Comparison of ENCODE assay signal across 15 mouse cellular contexts in the genomic region with DNA sequence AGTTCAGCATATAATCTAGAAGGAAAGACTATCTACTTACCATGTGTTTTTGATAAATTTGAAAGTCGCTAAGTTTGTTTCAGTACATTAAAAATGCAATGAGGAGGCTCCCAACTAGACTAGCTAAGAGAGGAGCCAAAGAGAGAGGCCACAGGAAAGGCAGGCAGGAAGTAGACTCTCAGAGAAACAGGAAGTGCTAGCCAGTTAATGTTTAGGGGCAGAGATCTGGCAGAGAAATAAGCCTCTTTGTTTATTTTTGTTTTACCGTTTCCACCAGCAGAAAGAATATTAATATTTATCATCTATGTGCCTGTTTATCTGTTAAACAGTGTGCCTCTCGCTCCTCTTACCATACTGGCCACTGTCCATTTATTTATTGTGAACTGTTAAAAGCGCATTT. TPM values are rescaled to one million over a fixed set of nuclear protein-coding genes. Genes with fewer than 3 reads are reported as not detected.
DNase-seq lines count a peak whose midpoint lies in the region; ATAC-seq and TF ChIP-seq lines count a peak whose summit lies in the region.
"Had no signal": no experiment of that assay in that cellular context is flagged by ENCODE, and none has a peak within 500 bp of the region (broad histone marks: within the 10 kb centered on the region; RNA-seq: fewer than 3 reads in every experiment).

No protein-coding gene starts in this region.

- 88% methylated on average over 4 of the region's 4 CpGs for WGBS in midbrain, postnatal 0 days

- H3K4me3 ChIP-seq in MEL (ENCODE audit: control insufficient read depth in 1 of 2, insufficient read depth in 1 of 2, low read depth in 2 of 2, low read length in 2 of 2), result no peak overlapping the region
- no peak overlapping the region for H3K4me3 ChIP-seq in midbrain, postnatal 0 days (ENCODE audit: low read depth, low read length)
- H3K4me3 ChIP-seq: embryonic facial prominence, embryonic 13.5 days; forebrain, embryonic 12.5 days; neural tube, embryonic 15.5 days had no signal

- H3K36me3 ChIP-seq in MEL (ENCODE audit: control insufficient read depth in 1 of 2, insufficient read depth in 2 of 2, low read length in 2 of 2), result no peaks in the 10 kb centered on the region
- H3K36me3 ChIP-seq in midbrain, postnatal 0 days (ENCODE audit: insufficient read depth, low read length), result no peaks in the 10 kb centered on the region
- H3K36me3 ChIP-seq: embryonic facial prominence, embryonic 13.5 days; forebrain, embryonic 12.5 days; neural tube, embryonic 15.5 days had no signal

- no peaks in the 10 kb centered on the region for H3K27me3 ChIP-seq in MEL (ENCODE audit: control insufficient read depth in 1 of 2, insufficient read depth in 2 of 2, low read length in 2 of 2)
- no peaks in the 10 kb centered on the region for H3K27me3 ChIP-seq in midbrain, postnatal 0 days (ENCODE audit: insufficient read depth, low read length)
- H3K27me3 ChIP-seq: embryonic facial prominence, embryonic 13.5 days had no signal

- peak; percentile 33 for DNase-seq in kidney, adult 9 months
- DNase-seq in kidney, postnatal 4 days, result no peak
- DNase-seq in MEL (ENCODE audit: low read depth, low spot score), result peak; percentile 12
- no peak for DNase-seq in midbrain, postnatal 0 days (ENCODE audit: low spot score)
- DNase-seq in left cerebral cortex, adult 11 months (ENCODE audit: low spot score), result no peak
- DNase-seq: cerebellum, postnatal 14 days; kidney, adult 8-10 months; liver; right cerebral cortex, adult 18-20 months had no signal

- no peak for TF ChIP-seq POLR2A in MEL (IDR thresholded peaks at IDR 0.05; ENCODE audit: control insufficient read depth in 1 of 2, insufficient read depth in 1 of 2, low read depth in 1 of 2, low read length in 2 of 2, poor library complexity in 1 of 2)

- peak; percentile 87 for ATAC-seq in hematopoietic stem cell, adult 5-6 weeks (replicated peaks in 1 of 2; ENCODE audit: insufficient read depth in 1 of 2, low FRiP score in 2 of 2, low TSS enrichment in 1 of 2, low read depth in 1 of 2, poor library complexity in 2 of 2, severe bottlenecking in 2 of 2)
- peak; percentile 69 for ATAC-seq in monocyte, adult 5-6 weeks (replicated peaks; ENCODE audit: insufficient number of reproducible peaks, low FRiP score, low TSS enrichment, poor library complexity, severe bottlenecking)
- ATAC-seq in midbrain, postnatal 0 days (ENCODE audit: low FRiP score), result no peak

- TF ChIP-seq EP300 in MEL (IDR thresholded peaks at IDR 0.05; ENCODE audit: low read depth in 1 of 2, low read length in 2 of 2), result no peak

- no peak overlapping the region for H3K9ac ChIP-seq in MEL (ENCODE audit: control insufficient read depth, low read depth, low read length, poor library complexity, severe bottlenecking)
- H3K9ac ChIP-seq in midbrain, postnatal 0 days (replicated peaks; ENCODE audit: low read length, poor library complexity, severe bottlenecking), result no peak overlapping the region
- H3K9ac ChIP-seq: embryonic facial prominence, embryonic 13.5 days; forebrain, embryonic 12.5 days; hindbrain, embryonic 14.5 days; neural tube, embryonic 15.5 days had no signal

- no peak for TF ChIP-seq RAD21 in MEL (IDR thresholded peaks at IDR 0.05; ENCODE audit: low read depth, low read length)

- no peak overlapping the region for H3K4me2 ChIP-seq in midbrain, postnatal 0 days (ENCODE audit: low read depth, low read length, poor library complexity, severe bottlenecking)
- H3K4me2 ChIP-seq: embryonic facial prominence, embryonic 13.5 days; forebrain, embryonic 12.5 days; hindbrain, embryonic 14.5 days; neural tube, embryonic 15.5 days had no signal

- TF ChIP-seq CTCF in MEL (IDR thresholded peaks at IDR 0.05 in 2 of 3, conservative IDR thresholded peaks at IDR 0.05 in 1 of 3; ENCODE audit: control insufficient read depth in 1 of 3, insufficient read depth in 1 of 3, low read depth in 2 of 3, low read length in 3 of 3, poor library complexity in 1 of 3, severe bottlenecking in 1 of 3), result no peak
- no peak for TF ChIP-seq CTCF in midbrain, postnatal 0 days (IDR thresholded peaks at IDR 0.05)

- no peaks in the 10 kb centered on the region for H3K79me2 ChIP-seq in MEL (ENCODE audit: control insufficient read depth, insufficient read depth, low read length, poor library complexity)

- no peaks in the 10 kb centered on the region for H3K9me3 ChIP-seq in MEL (replicated peaks; ENCODE audit: insufficient read depth, low read length)
- no peaks in the 10 kb centered on the region for H3K9me3 ChIP-seq in midbrain, postnatal 0 days (ENCODE audit: low read length)
- H3K9me3 ChIP-seq: embryonic facial prominence, embryonic 13.5 days; forebrain, embryonic 12.5 days; neural tube, embryonic 15.5 days had no signal

- no peaks in the 10 kb centered on the region for H3K4me1 ChIP-seq in MEL (ENCODE audit: control insufficient read depth in 1 of 2, insufficient read depth in 2 of 2, low read length in 2 of 2)
- no peaks in the 10 kb centered on the region for H3K4me1 ChIP-seq in midbrain, postnatal 0 days (ENCODE audit: insufficient read depth, low read length)

- no peak overlapping the region for H3K27ac ChIP-seq in MEL (ENCODE audit: control insufficient read depth, low read depth, low read length)
- no peak overlapping the region for H3K27ac ChIP-seq in midbrain, postnatal 0 days (ENCODE audit: low read depth, low read length)
- H3K27ac ChIP-seq: embryonic facial prominence, embryonic 13.5 days; forebrain, embryonic 12.5 days; hindbrain, embryonic 14.5 days; neural tube, embryonic 15.5 days had no signal

TF ChIP-seq in MEL, 35 proteins besides CTCF, POLR2A, EP300 and RAD21:
- TF ChIP-seq SMC3 (IDR thresholded peaks at IDR 0.05; ENCODE audit: low read depth, low read length) (no peak), ZC3H11A (IDR thresholded peaks at IDR 0.05; ENCODE audit: low read depth, low read length) (no peak), HCFC1 (IDR thresholded peaks at IDR 0.05; ENCODE audit: low read depth, low read length) (no peak), POLR2AphosphoS2 (IDR thresholded peaks at IDR 0.05; ENCODE audit: low read length) (no peak), RCOR1 (IDR thresholded peaks at IDR 0.05; ENCODE audit: low read depth, low read length) (no peak), TCF12 (IDR thresholded peaks at IDR 0.05; ENCODE audit: low read depth, low read length) (no peak), MAFK (IDR thresholded peaks at IDR 0.05; ENCODE audit: borderline replicate concordance, low read depth, low read length) (no peak), MYB (IDR thresholded peaks at IDR 0.05; ENCODE audit: low read depth, low read length) (no peak), MAZ (IDR thresholded peaks at IDR 0.05; ENCODE audit: low read depth, low read length) (no peak)
TF ChIP-seq in MEL: peak in this region for 0.

RNA-seq across cellular contexts. Expression of a gene that starts 5.4 kb away (rescaled TPM):
- not detected in 2 replicates for total RNA-seq in MEL (2012; rRNA removed)
- not detected for polyA plus RNA-seq in MEL (2012; ENCODE audit: insufficient read depth in 1 of 2, insufficient read length in 2 of 2, low read depth in 1 of 2, low replicate concordance in 2 of 2, missing spikeins in 1 of 2)
- 8.4 and 8.6 TPM in 2 replicates for total RNA-seq in hematopoietic stem cell, adult 5-6 weeks (2017)
- 1.2 to 12.2 TPM (median 3.1 TPM) in 3 replicates for total RNA-seq in monocyte, adult 5-6 weeks (2017)
- 16.3 and 18.6 TPM in 2 replicates for total RNA-seq in midbrain, postnatal 0 days (2014; rRNA removed)
- polyA plus RNA-seq in midbrain, postnatal 0 days (2015; fragmentation: Nextera tagmentation; extraction: Ambion mirVana), result 17.0 and 19.2 TPM in 2 replicates

RNA-seq across cellular contexts. Expression of a gene that starts 19.8 kb away (rescaled TPM):
- total RNA-seq in MEL (2012; rRNA removed), result not detected in 2 replicates
- polyA plus RNA-seq in MEL (2012; ENCODE audit: insufficient read depth in 1 of 2, insufficient read length in 2 of 2, low read depth in 1 of 2, low replicate concordance in 2 of 2, missing spikeins in 1 of 2), result not detected
- total RNA-seq in hematopoietic stem cell, adult 5-6 weeks (2017), result 3.2 TPM in 1 of 2 replicates, not detected in the other
- not detected in 3 replicates for total RNA-seq in monocyte, adult 5-6 weeks (2017)
- total RNA-seq in midbrain, postnatal 0 days (2014; rRNA removed), result 34.9 and 37.4 TPM in 2 replicates
- 19.4 and 19.5 TPM in 2 replicates for polyA plus RNA-seq in midbrain, postnatal 0 days (2015; fragmentation: Nextera tagmentation; extraction: Ambion mirVana)

Comparison
In these comparisons a context has a peak if more than half of its experiments do, and no peak if none do; other contexts are left out.
1. DNase-seq: peak in kidney, adult 9 months (single experiment) and MEL (single experiment); none in kidney, postnatal 4 days (0 of 2), midbrain, postnatal 0 days (single experiment) and left cerebral cortex, adult 11 months (single experiment).